Mouse (Mus musculus) intestine, postnatal 0 days (tissue): ENCODE results near the gene Zrsr2. TPM values are rescaled to one million over a fixed set of nuclear protein-coding genes. Genes with fewer than 3 reads are reported as not detected.
A peak's percentile ranks its signal among the peaks of the same experiment; 100 is the strongest.

ENCODE experiments used
- ATAC-seq: fragments of 200-750 bp; cut with Nextera tagmentation; 2 replicates; pipeline ENCODE4 v1.8.0; 2017; ENCODE audit warnings: mild to moderate bottlenecking, moderate TSS enrichment, moderate library complexity
- H3K27ac ChIP-seq: fragments of 300-500 bp; sonication (generic); 2 replicates; pipeline ENCODE4 v1.5.1; 2014; ENCODE audit warnings: mild to moderate bottlenecking, low read depth, low read length, moderate library complexity
- H3K27me3 ChIP-seq: fragments of 300-500 bp; sonication (generic); replicated peaks from 2 replicates; pipeline ENCODE4 v1.6.1; 2014; ENCODE audit warnings: low read length, mixed read lengths; ENCODE audit not compliant: control insufficient read depth, insufficient read depth
- H3K36me3 ChIP-seq: fragments of 300-500 bp; sonication (generic); 2 replicates; pipeline ENCODE4 v1.6.1; 2014; ENCODE audit warnings: mild to moderate bottlenecking, moderate library complexity; ENCODE audit not compliant: control insufficient read depth, insufficient read depth
- H3K4me1 ChIP-seq: fragments of 300-500 bp; sonication (generic); replicated peaks from 2 replicates; pipeline ENCODE4 v1.6.1; 2014; ENCODE audit warnings: antibody characterized with exemption, low read length, mixed read lengths; ENCODE audit not compliant: control insufficient read depth, insufficient read depth
- H3K4me2 ChIP-seq: fragments of 300-500 bp; sonication (generic); replicated peaks from 2 replicates; pipeline ENCODE4 v1.6.1; 2014; ENCODE audit warnings: low read depth, mild to moderate bottlenecking, moderate library complexity
- H3K4me3 ChIP-seq: fragments of 300-500 bp; sonication (generic); 2 replicates; pipeline ENCODE4 v1.5.1; 2014; ENCODE audit warnings: low read depth, low read length
- H3K9ac ChIP-seq: fragments of 300-500 bp; sonication (generic); 2 replicates; pipeline ENCODE4 v1.6.1; 2014; ENCODE audit warnings: mild to moderate bottlenecking, low read depth, low read length
- H3K9me3 ChIP-seq: fragments of 300-500 bp; sonication (generic); 2 replicates; pipeline ENCODE4 v1.6.1; 2016; ENCODE audit warnings: mixed run types; ENCODE audit not compliant: control insufficient read depth
- CTCF ChIP-seq: sonication (generic); IDR thresholded peaks from 2 replicates; pipeline ENCODE4 v1.5.1; 2016; ENCODE audit warnings: low read depth, mild to moderate bottlenecking, control low read depth, antibody characterized with exemption, moderate library complexity
- WGBS: fragments of 180-500 bp; shearing (Covaris S2); extraction: QIAGEN DNeasy Blood & Tissue Kit; methylation state at CpG from one replicate; pipeline ENCODE4 v1.1.7; 2014; 5-methylcytosine and 5-hydroxymethylcytosine counted together
- polyA plus RNA-seq: library from polyadenylated mRNA; unstranded; fragments of >200 nt; fragmentation: Nextera tagmentation; extraction: Ambion mirVana; gene quantifications from 2 replicates; pipeline ENCODE4 v1.2.1, GENCODE M21; 2015

Gene Zrsr2
- polyA plus RNA-seq, 1 experiment from 2014 or later, result 41.9 TPM

DNA sequence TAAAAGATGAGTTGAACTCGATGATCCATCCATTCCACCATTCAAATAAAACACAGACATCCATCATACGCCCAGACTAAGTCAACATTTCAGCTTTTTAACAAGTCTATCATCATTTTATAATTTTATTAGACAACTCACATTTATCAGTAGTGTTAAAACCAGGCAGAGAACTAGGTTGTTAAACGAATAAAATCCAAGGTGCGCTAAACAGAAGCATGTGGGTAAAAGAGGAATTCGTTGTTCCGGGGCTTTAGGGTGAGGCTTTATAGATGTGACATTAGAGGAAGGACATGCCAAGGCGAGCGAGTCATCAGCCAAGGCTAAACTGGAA, 50.5 kb downstream of the Zrsr2 start:
- Histone ChIP-seq H3K27ac (no peak overlapping the region), H3K9ac (0 out of 2 replicates have a peak overlapping the region, but pooled peaks have one; percentile 53), H3K4me1 (no peaks in the 10 kb centered on the region), H3K9me3 (no peaks in the 10 kb centered on the region), H3K4me3 (peak overlapping the region; percentile 61; the same call in 1 of the 2 replicates), H3K36me3 (no peaks in the 10 kb centered on the region), H3K27me3 (0 out of 2 replicates have a peak, but pooled peaks cover 8% of the 10 kb centered on the region), H3K4me2 (peak overlapping the region; percentile 66)
- 23% methylated on average over 8 of the region's 8 CpGs for WGBS
- ATAC-seq, result no peak
- TF ChIP-seq CTCF, result no peak

DNA sequence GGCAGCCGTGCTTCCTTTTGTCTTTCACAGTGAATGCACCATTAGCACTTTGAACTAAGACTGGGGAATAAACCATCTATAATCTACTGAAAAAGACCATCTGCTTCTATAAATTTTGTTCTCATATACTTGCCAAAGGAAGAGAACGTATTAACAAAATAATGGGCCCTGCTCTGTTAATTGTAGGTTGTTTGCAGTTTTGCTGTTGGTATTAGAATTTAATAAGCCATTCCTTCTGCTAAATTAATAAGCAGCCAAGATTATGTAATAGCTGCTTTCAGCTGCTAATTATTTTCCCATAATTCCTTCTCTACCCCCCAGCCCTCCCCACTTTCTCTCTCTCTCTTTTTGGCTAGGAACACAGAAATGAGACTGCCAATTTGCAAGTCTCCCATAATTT, 51.6 kb downstream of the Zrsr2 start:
- H3K27ac ChIP-seq, result no peak overlapping the region
- ATAC-seq, result no peak
- H3K9me3 ChIP-seq, result no peaks in the 10 kb centered on the region
- H3K4me1 ChIP-seq, result no peaks in the 10 kb centered on the region
- 87% methylated on average over 2 of the region's 2 CpGs for WGBS
- H3K4me2 ChIP-seq, result no peak overlapping the region
- H3K4me3 ChIP-seq, result no peak overlapping the region
- H3K27me3 ChIP-seq, result 0 out of 2 replicates have a peak, but pooled peaks cover 8% of the 10 kb centered on the region
- no peak overlapping the region for H3K9ac ChIP-seq
- no peak for TF ChIP-seq CTCF
- H3K36me3 ChIP-seq, result no peaks in the 10 kb centered on the region

DNA sequence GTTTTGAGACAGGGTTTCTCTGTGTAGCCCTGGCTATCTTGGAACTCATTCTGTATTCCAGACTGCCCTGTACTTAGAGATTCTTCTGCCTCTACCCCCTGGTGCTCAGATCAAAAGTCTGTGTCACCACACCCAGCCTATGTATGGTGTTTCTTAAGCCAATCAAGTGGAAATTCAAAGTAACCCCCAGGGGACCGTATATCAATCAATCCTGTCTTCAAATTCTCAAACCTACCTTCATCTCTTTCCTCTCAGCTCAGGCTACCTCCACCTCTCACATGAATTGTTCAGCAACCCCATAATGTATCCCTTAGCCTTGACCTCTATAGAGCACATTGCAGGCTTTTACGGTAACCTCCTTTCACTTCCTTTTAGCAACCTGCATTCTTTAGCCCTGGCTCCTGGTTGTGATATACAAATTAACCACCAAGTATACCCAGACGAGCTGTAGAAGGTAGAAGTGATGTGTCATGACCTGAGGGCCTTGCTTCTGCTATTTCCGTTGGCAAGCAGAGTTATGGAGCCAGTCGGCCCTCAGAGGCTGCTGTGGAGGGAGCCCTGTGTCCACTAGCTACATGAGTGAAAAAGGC, 58.9 kb downstream of the Zrsr2 start:
- ATAC-seq, result no peak
- Histone ChIP-seq H3K9ac (no peak overlapping the region), H3K9me3 (no peaks in the 10 kb centered on the region), H3K4me1 (no peaks in the 10 kb centered on the region), H3K4me3 (no peak overlapping the region), H3K4me2 (no peak overlapping the region), H3K27me3 (0 out of 2 replicates have a peak, but pooled peaks cover 4% of the 10 kb centered on the region), H3K36me3 (no peaks in the 10 kb centered on the region), H3K27ac (no peak overlapping the region)
- WGBS, result 56% methylated on average over 5 of the region's 5 CpGs
- TF ChIP-seq CTCF, result no peak

DNA sequence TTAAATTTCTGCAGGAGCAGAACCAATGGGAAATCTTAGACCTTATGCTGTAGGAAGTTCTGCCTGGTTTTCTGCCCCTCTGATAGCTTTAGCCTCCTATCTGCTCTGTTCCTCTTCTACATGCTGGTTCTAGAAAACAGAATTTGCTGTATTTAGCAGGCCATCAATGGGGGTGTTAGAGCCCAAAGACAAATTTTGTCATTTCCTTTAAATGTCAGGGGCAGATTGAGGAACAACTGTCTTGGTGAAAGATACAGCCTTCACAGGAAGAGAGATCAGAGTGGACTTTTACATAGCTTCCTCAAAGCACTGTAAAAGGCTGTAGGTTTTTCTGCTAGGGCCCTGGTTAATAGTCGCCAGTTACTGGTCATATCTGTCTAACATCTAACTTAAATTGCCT, 61.1 kb downstream of the Zrsr2 start:
- Histone ChIP-seq H3K27ac (no peak overlapping the region), H3K27me3 (0 out of 2 replicates have a peak, but pooled peaks cover 4% of the 10 kb centered on the region), H3K4me2 (no peak overlapping the region), H3K9ac (no peak overlapping the region), H3K4me1 (no peaks in the 10 kb centered on the region), H3K4me3 (no peak overlapping the region), H3K36me3 (no peaks in the 10 kb centered on the region), H3K9me3 (no peaks in the 10 kb centered on the region)
- WGBS, result 41% methylated on average over 1 of the region's 1 CpGs
- no peak for TF ChIP-seq CTCF
- no peak for ATAC-seq

DNA sequence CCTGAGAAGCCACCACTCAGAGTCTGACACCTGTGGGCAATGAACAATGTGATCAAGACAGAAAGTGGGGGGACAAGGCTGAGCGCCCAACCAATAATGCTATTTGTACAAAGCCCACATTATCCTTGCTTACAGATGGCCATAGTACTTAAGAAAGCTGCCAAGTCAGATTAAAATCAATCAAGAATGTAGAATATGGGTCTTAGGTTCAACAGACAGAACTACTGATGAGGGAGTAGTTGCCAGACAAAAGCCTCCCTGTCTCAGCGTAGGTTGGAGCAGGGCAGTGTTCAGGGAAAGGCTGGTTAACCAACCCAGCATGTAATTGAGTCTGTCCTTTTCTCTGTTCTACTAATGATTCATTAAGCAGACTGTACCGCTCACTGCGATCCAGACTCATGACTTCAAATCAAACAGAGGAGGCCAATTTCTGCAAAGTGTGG, 72.9 kb downstream of the Zrsr2 start:
- TF ChIP-seq CTCF, result no peak
- Histone ChIP-seq H3K4me1 (no peaks in the 10 kb centered on the region), H3K36me3 (no peaks in the 10 kb centered on the region), H3K27ac (no peak overlapping the region), H3K9me3 (no peaks in the 10 kb centered on the region), H3K9ac (no peak overlapping the region), H3K4me3 (no peak overlapping the region), H3K27me3 (no peaks in the 10 kb centered on the region), H3K4me2 (no peak overlapping the region)
- no peak for ATAC-seq
- 94% methylated on average over 4 of the region's 4 CpGs for WGBS

Other genes starting within 250 kb of the Zrsr2 start
- 0.13 TPM in 1 of 2 replicates, not detected in the other for gene Rnf138rt1, start 197.3 kb downstream of the Zrsr2 start, polyA plus RNA-seq
- 10.0 and 10.4 TPM in 2 replicates for gene Ap1s2, start 49.6 kb downstream of the Zrsr2 start, polyA plus RNA-seq
- gene Car5b, start 69.3 kb upstream of the Zrsr2 start, polyA plus RNA-seq, result 0.25 and 0.37 TPM in 2 replicates
- gene Siah1b, start 117.8 kb upstream of the Zrsr2 start, polyA plus RNA-seq, result 7.3 and 7.8 TPM in 2 replicates
- 3.4 and 3.8 TPM in 2 replicates for gene Cltrn, start 130.2 kb upstream of the Zrsr2 start, polyA plus RNA-seq
- 515 and 570 TPM in 2 replicates for gene Ace2, start 180.7 kb upstream of the Zrsr2 start, polyA plus RNA-seq